Mouse (Mus musculus) thymus, postnatal 25 days (tissue): Measurements from ENCODE around the gene Irx4.

ENCODE experiments used
- DNase-seq: peaks from one replicate; pipeline ENCODE4 v3.0.0; 2022

The Irx4 gene

DNA sequence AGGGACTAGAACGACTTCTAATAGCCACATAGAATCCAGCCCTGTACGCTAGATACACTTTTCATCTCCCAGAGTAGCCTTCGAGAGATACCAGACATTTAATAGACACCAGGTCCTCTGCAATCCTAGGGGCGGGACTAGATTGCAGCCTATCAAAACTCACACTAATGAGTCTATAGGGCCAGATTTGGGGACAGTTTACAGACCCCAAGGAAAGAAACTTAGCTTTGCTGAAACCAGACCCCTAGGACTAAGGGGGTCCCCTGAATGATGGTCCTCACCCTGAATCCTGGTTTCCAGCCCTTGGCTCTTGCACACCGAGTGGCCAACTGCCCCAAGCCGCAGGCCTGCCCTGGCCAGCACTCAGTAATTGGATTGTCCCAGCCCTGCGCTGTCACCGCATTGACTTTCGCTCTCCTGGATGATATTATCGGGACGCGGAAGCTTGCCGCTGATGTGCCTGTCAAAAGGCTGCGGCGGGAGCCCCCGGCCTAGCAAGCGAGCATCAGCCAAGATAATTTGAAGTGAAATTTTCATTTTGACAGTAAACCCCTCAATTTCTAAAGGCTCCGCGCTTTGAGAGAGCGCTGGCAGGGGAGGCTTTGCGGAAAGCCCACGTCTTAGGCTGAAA, 10.3 kb downstream of the Irx4 start:
- no peak for DNase-seq

DNA sequence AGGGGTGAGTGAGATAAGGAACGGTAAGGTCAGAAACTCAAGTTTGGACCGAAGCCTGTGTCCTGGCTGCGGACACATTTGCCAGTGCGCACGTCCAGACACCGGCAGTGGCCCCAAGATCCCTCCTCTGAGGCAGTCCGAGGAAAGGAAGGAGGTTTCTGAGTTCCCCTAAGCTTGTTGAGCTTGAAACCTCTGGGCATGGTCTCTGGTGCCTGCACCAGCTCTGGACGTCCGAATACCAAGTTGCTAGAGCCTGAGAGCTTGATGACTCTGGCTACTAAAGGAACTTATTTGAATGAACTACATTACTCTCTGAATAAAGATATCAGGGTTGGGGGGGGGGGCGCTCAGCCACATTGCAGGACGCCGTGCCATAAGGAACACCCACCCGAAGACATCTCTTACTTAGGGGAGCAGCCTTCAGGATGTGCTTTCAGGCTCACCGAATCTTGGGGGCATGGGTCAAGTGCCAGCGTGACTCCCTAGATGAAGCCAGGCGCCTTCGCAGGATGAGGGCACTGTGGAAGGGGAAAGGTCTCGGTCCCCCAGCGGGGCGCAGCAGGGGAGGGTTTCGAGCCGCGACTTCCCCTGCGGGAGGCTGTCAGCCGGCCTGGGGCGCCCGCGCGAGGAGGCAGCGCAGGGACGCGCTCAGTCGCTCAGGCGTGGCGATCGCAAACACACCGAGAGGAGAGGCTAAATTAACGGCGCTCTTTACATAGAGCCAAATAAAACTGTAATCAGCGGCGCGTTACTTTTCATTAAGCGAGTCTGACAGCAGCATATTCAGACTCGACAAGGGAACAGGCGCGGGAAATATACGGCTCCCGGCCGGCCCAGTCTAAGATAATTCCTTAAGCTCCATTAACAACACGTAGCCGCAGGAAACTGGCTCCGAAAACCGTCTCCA, 11.3 kb downstream of the Irx4 start:
- DNase-seq, result no peak

DNA sequence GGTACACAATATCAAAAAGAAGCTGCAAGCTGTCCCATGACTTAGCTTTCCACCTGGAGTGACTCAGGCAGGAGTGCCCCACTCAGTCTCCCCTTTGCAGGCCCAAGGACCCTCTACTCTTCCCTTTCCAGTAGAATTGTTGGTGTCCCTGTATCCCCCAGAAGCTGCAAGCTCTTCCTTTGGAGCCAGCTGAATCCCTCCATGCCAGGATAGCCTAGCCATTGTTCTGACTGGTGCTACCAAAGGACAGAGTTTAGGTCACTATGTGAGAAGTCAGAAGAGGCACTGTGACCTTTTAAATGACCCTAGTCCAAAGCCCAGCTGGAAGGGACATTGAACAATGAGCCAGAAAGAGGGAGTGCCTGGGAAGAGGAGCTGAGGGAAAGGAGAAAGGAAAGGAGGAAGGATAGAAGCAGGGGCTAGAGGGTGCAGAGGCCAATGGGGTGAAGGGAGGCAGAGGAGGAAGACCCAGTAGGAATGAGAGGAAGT, 12.6 kb downstream of the Irx4 start:
- DNase-seq, result no peak

DNA sequence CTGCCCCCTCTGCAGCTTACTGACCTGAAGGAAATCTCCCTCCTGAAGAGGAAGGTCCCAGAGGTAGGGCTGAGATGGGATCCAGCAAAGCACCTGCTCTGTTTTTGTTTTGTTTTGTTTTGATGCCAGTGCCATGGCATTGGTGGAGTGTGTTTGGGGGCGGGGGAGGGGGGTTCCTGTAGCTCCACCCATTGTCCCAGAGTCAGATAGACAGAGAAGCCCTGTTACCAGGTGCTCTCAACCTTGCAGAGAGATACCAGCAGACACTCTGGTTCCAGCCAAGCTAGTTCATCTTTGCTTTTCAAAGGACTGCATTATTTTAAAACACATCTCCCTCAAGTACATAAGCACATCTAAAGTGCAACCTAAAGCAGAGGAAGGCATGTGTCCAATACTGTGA, 13.3 kb downstream of the Irx4 start:
- DNase-seq, result no peak

GRCm38 (mm10) chr13:73277361-73277760, 17.1 kb downstream of the Irx4 start:
- DNase-seq, result no peak

DNA sequence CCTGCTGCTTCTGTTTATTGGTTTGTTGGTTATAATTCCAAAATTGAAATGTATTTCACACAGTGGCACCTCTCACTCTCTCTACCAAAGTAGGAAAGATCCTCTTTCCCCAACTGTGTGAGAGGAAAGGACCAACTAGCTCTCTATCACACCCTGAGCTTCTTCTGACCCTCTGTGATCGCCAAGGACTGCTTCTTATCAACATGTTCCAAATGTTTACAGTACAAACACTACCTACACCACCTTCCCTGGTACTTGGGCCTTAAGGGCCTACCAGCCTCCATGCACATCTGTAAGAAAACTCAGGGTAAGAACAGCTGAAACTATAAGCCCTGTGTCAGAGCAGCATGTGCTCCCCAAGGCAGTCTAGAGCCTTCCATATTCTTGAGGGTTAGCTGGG, 17.5 kb downstream of the Irx4 start:
- no peak for DNase-seq

- no peak for DNase-seq
Measured at GRCm38 (mm10) chr13:73279196-73279595, 18.9 kb downstream of the Irx4 start.

DNA sequence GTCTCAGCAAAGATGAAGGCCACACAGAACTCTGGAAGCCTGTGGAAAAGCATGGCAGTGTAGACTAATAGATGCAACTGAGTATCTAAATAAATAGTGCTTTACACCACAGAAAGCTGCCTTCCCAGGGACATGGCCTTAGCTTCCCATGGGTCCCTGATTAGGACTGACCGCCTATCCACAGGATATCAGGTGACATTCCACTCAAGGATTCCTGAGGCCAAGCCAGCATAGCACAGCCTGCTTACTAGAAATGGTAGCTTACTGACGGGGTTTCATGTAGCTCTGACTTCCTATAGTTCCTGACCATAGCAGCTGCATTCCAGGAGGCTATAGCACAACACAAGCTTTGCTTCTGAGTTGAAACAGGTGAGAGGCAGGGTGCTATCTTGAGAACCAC, 22.1 kb downstream of the Irx4 start:
- DNase-seq, result no peak

DNA sequence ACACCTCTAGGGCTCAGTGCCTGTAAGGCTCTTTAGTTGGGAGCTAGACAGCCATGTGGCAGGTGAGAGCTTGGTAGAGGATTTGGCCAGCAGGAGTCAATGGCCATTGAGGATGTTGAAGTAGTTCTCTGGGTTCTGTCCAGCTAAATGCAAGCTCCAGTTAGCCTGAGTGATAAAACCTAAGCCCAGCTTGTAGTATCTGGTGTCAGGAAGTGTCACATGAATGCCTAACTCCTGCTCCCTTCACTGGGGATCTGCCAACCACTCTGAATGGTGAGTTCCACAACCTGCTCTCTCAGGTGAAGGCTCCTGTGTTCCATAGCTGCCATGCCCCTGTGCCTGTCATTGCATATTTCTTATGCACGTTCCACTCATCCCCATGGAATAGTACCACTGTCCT, 23.3 kb downstream of the Irx4 start:
- no peak for DNase-seq

GRCm38 (mm10) chr13:73290206-73290605, 29.9 kb downstream of the Irx4 start:
- DNase-seq, result no peak

GRCm38 (mm10) chr13:73291102-73291501, 30.8 kb downstream of the Irx4 start:
- no peak for DNase-seq

- DNase-seq, result no peak
Measured at GRCm38 (mm10) chr13:73298717-73299116, 38.4 kb downstream of the Irx4 start.

DNA sequence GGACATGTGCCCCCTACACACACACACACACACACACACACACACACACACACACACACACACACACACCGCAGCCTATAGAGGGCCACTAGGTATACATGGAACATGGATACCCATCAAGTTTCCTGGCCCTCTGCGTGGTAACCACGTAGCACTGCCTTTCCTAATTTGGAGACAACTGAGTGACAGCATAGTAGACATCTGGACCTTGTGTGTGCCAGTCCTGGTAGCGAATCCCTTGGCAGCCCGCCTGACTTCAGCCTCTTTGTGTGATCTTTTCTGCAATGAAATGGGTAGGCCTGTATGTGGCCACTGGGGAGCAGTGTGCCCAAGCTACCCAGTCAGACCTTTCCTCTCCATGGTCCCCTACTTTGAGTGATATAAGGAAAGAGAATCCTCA, 39.0 kb downstream of the Irx4 start:
- DNase-seq, result no peak

DNA sequence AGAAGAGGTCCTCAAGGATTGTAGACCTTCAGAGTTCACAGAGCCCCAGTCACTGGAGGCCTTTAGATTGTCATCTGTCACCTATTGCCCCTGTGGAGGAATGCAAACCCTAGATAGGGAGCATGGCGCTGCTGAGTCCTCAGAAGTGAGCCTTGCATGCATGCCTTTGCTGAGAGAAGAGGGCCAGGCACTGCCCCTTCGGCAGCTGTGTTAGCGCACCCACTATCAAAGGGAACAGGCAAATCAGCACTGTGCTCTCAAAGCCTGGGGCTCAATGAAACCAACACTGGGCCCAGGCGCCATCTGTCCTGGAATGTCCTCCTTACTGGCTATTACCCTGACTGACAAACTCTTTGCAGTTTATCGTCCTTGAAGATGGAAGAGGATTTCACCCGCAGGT, 44.5 kb downstream of the Irx4 start:
- DNase-seq, result no peak

DNA sequence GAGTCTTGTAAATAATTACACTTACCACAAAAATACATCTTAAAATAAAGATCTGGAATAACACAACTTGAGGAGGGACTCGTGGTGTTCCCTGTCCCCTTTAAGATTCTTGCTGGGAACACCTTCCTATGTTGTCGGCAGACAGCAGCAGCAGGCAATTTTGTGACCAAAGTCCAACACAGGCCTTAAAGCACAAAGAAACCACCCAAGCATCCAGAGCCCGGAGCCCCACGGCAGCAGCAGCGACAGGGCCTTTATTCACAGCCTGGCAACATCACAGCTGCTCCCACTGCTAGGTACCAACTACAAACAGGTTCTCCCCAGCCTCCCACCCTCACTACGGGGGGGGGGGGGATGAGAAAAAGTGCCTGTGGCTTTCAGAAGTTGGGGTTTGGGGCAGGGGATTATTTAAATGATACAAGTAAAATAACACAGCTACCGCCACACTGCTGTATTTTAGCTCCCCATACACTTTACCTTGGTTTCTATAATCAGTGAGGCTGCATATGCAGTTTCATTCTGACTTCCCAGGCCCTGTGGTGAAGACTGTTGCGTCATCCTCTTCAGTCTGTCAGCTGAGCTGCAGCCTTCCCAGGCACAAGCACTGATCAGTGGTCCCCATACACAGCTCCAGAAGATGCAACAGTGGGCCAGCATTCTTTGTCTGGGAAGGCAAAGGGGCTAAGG, 45.3 kb downstream of the Irx4 start:
- no peak for DNase-seq

GRCm38 (mm10) chr13:73306085-73306410, 45.8 kb downstream of the Irx4 start:
- DNase-seq, result no peak

DNA sequence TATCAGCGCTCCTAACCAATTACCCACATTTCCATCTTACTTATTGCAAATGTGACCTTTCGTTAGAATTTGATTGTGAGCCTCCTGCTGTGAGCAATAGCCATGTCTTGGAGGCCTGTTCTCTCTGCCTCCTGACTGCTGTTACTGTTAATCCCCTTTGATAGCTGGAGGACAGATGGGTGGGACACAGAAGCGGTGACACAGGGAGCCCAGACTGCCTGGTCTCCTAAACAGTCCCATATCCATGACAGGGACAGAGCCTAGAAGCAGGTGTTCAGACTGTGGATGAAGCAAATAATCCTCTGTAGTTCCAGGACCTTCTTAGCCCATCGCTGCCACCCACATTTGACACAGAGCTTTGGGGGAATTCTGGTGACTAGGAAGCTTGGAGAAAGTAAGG, 46.2 kb downstream of the Irx4 start:
- no peak for DNase-seq

- DNase-seq, result peak; percentile 52
Measured at GRCm38 (mm10) chr13:73310183-73310929, 50.1 kb downstream of the Irx4 start.
